Mouse (Mus musculus): ENCODE data around the gene Isoc2a. TPM values are rescaled to one million over a fixed set of nuclear protein-coding genes. Genes with fewer than 3 reads are reported as not detected.
"Not testable (repeated sequence)": the region's sequence is repeated elsewhere in the genome, so short reads cannot be mapped to it uniquely, and the experiment has no call there.

The Isoc2a gene
- polyA plus RNA-seq, 1 experiment: 1.3 TPM

DNA sequence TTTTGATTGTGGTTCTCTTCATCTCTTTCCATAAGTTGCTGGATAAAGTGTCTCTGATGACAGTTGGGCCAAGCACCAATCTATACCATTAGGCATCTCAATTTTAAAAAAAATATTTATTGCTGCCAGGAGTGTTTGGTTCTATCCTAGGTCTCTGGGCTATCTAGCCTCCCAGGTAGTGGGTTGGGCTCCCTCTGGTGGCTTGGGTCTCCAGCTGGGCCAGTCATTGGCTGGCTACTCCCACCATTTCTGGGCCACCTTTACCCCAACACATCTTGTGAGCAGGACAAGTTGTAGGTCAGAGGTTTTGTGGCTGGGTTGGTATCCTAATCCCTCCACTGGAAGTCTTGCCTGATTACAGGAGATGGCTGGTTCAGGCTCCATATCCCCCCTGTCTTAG lies 1.2 kb downstream of the Isoc2a start:
- H3K9me3 ChIP-seq (ENCODE audit: control insufficient read depth, low read length): peaks cover 8% of the 10 kb centered on the region
- no peaks in the 10 kb centered on the region for H3K27me3 ChIP-seq (ENCODE audit: control insufficient read depth)
- H3K4me3 ChIP-seq (replicated peaks): peak overlapping the region; percentile 69
- H3K36me3 ChIP-seq (ENCODE audit: control insufficient read depth): peaks cover 8% of the 10 kb centered on the region
- TF ChIP-seq GATA1 (IDR thresholded peaks at IDR 0.05; ENCODE audit: low read length) (no peak), TAL1 (IDR thresholded peaks at IDR 0.05; ENCODE audit: low read length) (no peak)
- H3K4me1 ChIP-seq (ENCODE audit: control insufficient read depth): peaks cover 39% of the 10 kb centered on the region

GRCm38 (mm10) chr7:4879036-4879435 lies 2.1 kb downstream of the Isoc2a start:
- H3K27me3 ChIP-seq (ENCODE audit: control insufficient read depth): not testable (repeated sequence)
- peaks cover 39% of the 10 kb centered on the region for H3K4me1 ChIP-seq (ENCODE audit: control insufficient read depth)

DNA sequence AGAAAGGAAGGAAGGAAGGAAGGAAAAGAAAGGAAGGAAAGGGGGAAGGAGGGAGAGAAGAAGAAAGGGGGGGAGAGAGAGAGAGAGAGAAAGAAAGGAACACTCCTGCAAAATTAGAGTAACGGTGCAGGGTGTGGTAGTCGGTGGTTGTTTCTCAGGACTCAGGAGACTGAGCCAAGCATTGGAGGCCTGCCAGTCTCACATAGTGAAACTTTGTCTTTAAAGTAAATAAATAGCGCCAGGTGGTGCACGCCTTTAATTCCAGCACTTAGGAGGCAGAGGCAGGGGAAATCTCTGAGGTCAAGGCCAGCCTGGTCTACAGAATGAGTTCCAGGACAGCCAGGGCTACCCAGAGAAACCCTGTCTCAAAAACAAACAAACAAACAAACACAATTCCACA lies 9.7 kb downstream of the Isoc2a start:
- TF ChIP-seq GATA1 (IDR thresholded peaks at IDR 0.05; ENCODE audit: low read length) (no peak), TAL1 (IDR thresholded peaks at IDR 0.05; ENCODE audit: low read length) (no peak)
- H3K9me3 ChIP-seq (ENCODE audit: control insufficient read depth, low read length): peaks cover 8% of the 10 kb centered on the region

More at GRCm38 (mm10) chr7:4879036-4879435, 2.1 kb downstream of the Isoc2a start:
- H3K36me3 ChIP-seq (ENCODE audit: control insufficient read depth); H3K9me3 ChIP-seq (ENCODE audit: control insufficient read depth, low read length); H3K4me3 ChIP-seq (replicated peaks): not testable (repeated sequence)

DNA sequence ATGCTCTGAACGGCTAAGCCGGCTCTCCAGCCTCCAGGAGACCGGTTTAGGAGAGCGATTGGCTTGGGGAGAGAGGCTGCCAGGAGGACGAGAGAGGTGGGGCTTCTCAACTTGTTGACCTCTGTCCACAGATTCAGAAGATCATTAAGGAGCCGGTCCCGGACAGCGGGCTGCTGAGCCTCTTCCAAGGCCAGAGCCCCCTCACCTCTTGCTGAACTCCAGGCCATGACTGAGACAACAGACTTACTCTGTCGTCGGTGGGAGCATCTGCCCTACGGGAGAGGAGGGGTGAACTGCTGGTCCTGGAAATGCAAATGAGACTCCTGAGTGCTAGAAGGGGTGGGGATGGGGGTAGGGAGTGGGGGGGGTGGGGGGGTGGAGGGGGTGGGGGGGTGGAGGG lies 18.2 kb downstream of the Isoc2a start:
- Histone ChIP-seq H3K36me3 (ENCODE audit: control insufficient read depth) (peaks cover 15% of the 10 kb centered on the region), H3K4me3 (replicated peaks) (no peak overlapping the region), H3K27me3 (ENCODE audit: control insufficient read depth) (peaks cover 12% of the 10 kb centered on the region), H3K4me1 (ENCODE audit: control insufficient read depth) (peaks cover 10% of the 10 kb centered on the region), H3K9me3 (ENCODE audit: control insufficient read depth, low read length) (no peaks in the 10 kb centered on the region)
- TF ChIP-seq TAL1 (IDR thresholded peaks at IDR 0.05; ENCODE audit: low read length) (no peak), GATA1 (IDR thresholded peaks at IDR 0.05; ENCODE audit: low read length) (no peak)

More for the DNA sequence above, 9.7 kb downstream of the Isoc2a start:
- Histone ChIP-seq H3K4me3 (replicated peaks) (no peak overlapping the region), H3K27me3 (ENCODE audit: control insufficient read depth) (no peaks in the 10 kb centered on the region), H3K36me3 (ENCODE audit: control insufficient read depth) (peaks cover 21% of the 10 kb centered on the region), H3K4me1 (ENCODE audit: control insufficient read depth) (peaks cover 3% of the 10 kb centered on the region)

GRCm38 (mm10) chr7:4898851-4899648 lies 22.1 kb downstream of the Isoc2a start:
- TF ChIP-seq TAL1 (IDR thresholded peaks at IDR 0.05; ENCODE audit: low read length) (no peak), GATA1 (IDR thresholded peaks at IDR 0.05; ENCODE audit: low read length) (no peak)
- H3K36me3 ChIP-seq (ENCODE audit: control insufficient read depth): peaks cover 5% of the 10 kb centered on the region; the same call in 1 of the 2 replicates
- peaks cover 14% of the 10 kb centered on the region for H3K4me1 ChIP-seq (ENCODE audit: control insufficient read depth)
- H3K4me3 ChIP-seq (replicated peaks): peak overlapping the region; percentile 22
- peaks cover 18% of the 10 kb centered on the region for H3K27me3 ChIP-seq (ENCODE audit: control insufficient read depth)
- peaks cover 4% of the 10 kb centered on the region for H3K9me3 ChIP-seq (ENCODE audit: control insufficient read depth, low read length)

DNA sequence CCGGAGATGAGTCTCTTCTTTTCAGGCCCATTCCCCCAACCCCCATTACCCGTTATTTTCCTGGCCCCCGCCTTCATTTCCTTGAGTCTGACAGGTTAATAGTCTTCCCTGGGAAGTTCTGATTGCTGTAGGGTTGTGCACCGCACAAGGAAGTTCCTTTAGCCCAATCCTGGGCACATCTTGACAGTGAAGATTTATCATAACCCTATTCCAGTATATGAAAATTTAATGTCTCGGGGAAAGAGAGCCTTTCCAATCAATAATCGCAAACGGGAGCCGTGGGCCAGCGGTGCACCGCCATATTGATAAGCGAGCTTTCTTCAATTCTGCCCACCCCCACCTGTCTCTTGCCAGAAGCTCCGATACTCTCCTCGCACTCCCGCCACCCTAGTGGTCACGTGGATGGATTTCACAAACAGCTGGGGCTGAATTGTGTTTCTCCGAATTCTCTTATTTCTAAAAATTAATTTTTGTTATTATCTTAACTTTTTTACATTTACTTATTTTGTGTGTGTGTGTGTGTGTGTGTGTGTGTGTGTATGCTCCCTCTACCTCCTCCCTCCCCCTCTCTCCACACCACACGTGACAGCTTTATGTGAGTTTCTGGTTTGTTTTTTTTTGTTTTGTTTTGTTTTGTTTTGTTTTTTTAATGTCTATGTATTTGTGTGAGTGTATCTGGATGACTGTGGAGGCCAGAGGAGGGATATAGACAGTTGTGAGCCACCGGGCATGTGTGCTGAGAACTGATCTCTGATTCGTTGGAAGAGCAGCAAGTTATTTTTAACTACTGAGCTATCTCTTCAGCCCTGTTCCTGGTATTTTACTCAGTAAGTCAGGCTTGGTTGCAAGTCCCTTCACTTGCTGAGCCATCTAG lies 22.9 kb downstream of the Isoc2a start:
- no peak for TF ChIP-seq TAL1 (IDR thresholded peaks at IDR 0.05; ENCODE audit: low read length)
- no peak for TF ChIP-seq GATA1 (IDR thresholded peaks at IDR 0.05; ENCODE audit: low read length)
- Histone ChIP-seq H3K9me3 (ENCODE audit: control insufficient read depth, low read length) (peaks cover 4% of the 10 kb centered on the region), H3K27me3 (ENCODE audit: control insufficient read depth) (peaks cover 18% of the 10 kb centered on the region), H3K4me1 (ENCODE audit: control insufficient read depth) (peaks cover 14% of the 10 kb centered on the region), H3K36me3 (ENCODE audit: control insufficient read depth) (peaks cover 2% of the 10 kb centered on the region; the same call in 1 of the 2 replicates), H3K4me3 (replicated peaks) (peak overlapping the region; percentile 22)

DNA sequence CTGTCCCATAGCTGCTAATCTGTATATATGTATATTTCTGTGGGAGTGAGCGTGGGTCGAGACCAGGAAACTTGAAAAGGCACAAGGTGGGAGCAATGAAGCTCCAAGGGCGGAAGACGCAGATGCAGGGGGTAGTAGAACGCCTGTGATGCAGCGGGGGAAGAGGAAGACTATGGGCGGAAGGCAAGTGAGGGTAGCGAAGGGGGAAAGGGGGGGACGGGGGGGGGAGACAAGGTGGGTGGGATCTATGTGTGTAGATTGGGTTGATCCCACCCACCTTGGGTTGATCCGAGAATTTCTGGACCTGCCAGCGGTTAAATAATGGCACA lies 23.5 kb downstream of the Isoc2a start:
- peaks cover 2% of the 10 kb centered on the region; the same call in 1 of the 2 replicates for H3K36me3 ChIP-seq (ENCODE audit: control insufficient read depth)
- H3K27me3 ChIP-seq (ENCODE audit: control insufficient read depth): peaks cover 18% of the 10 kb centered on the region
- TF ChIP-seq TAL1 (IDR thresholded peaks at IDR 0.05; ENCODE audit: low read length): no peak
- no peak for TF ChIP-seq GATA1 (IDR thresholded peaks at IDR 0.05; ENCODE audit: low read length)
- peaks cover 4% of the 10 kb centered on the region for H3K9me3 ChIP-seq (ENCODE audit: control insufficient read depth, low read length)
- H3K4me1 ChIP-seq (ENCODE audit: control insufficient read depth): peaks cover 14% of the 10 kb centered on the region
- H3K4me3 ChIP-seq (replicated peaks): no peak overlapping the region

DNA sequence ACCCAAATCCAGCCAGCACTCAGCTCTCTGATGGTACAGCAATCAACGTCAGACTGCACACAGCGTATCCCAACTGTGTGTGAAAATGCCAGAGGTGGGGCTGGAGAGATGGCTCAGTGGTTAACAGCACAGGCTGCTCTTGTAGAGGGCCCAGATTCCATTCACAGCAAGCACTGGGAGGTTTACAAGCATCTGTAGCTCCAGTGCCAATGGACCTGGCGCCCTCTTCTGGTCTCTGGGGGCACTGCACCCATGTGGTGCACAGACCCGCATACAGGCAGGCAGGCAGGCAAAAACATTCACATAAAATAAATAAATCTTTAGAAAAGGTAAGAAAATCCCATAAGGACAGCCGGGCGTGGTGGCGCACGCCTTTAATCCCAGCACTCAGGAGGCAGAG lies 24.2 kb downstream of the Isoc2a start:
- Histone ChIP-seq H3K9me3 (ENCODE audit: control insufficient read depth, low read length) (peaks cover 4% of the 10 kb centered on the region), H3K36me3 (ENCODE audit: control insufficient read depth) (no peaks in the 10 kb centered on the region), H3K27me3 (ENCODE audit: control insufficient read depth) (peaks cover 18% of the 10 kb centered on the region), H3K4me1 (ENCODE audit: control insufficient read depth) (peaks cover 14% of the 10 kb centered on the region), H3K4me3 (replicated peaks) (no peak overlapping the region)
- no peak for TF ChIP-seq TAL1 (IDR thresholded peaks at IDR 0.05; ENCODE audit: low read length)
- no peak for TF ChIP-seq GATA1 (IDR thresholded peaks at IDR 0.05; ENCODE audit: low read length)

GRCm38 (mm10) chr7:4902404-4902803 lies 25.5 kb downstream of the Isoc2a start:
- TF ChIP-seq GATA1 (IDR thresholded peaks at IDR 0.05; ENCODE audit: low read length): no peak
- Histone ChIP-seq H3K9me3 (ENCODE audit: control insufficient read depth, low read length) (peaks cover 4% of the 10 kb centered on the region), H3K27me3 (ENCODE audit: control insufficient read depth) (peaks cover 18% of the 10 kb centered on the region), H3K4me1 (ENCODE audit: control insufficient read depth) (peaks cover 14% of the 10 kb centered on the region), H3K4me3 (replicated peaks) (no peak overlapping the region), H3K36me3 (ENCODE audit: control insufficient read depth) (no peaks in the 10 kb centered on the region)
